Mouse (Mus musculus) ES-E14 (cell line): ENCODE measurements around the gene Pdxp. TPM values are rescaled to one million over a fixed set of nuclear protein-coding genes. Genes with fewer than 3 reads are reported as not detected.
"Not testable (repeated sequence)": the region's sequence is repeated elsewhere in the genome, so short reads cannot be mapped to it uniquely, and the experiment has no call there.

Experiments used
- DNase-seq: peaks from one replicate; pipeline ENCODE4 v3.0.0-alpha.2; 2013; ENCODE audit warnings: low read depth, low spot score
- H3K27ac ChIP-seq: 2 replicates; pipeline ENCODE4 v1.5.1; 2012; ENCODE audit warnings: low read depth, mild to moderate bottlenecking, low read length, moderate library complexity, mixed read lengths; ENCODE audit not compliant: poor library complexity, insufficient read depth, severe bottlenecking
- H3K36me3 ChIP-seq: 2 replicates; pipeline ENCODE4 v1.6.1; 2012; ENCODE audit warnings: mild to moderate bottlenecking, low read length, moderate library complexity, mixed read lengths; ENCODE audit not compliant: control insufficient read depth, poor library complexity, insufficient read depth, severe bottlenecking
- H3K4me1 ChIP-seq, 2 experiments: fragments of 150-350 bp in 1 of 2; sonication (generic) in 1 of 2; 2 replicates each; pipeline ENCODE4 v1.6.1; 2012; ENCODE audit warnings: low read length in 2 of 2, mild to moderate bottlenecking in 1 of 2, mixed read lengths in 1 of 2; ENCODE audit not compliant: control insufficient read depth in 2 of 2, insufficient read depth in 2 of 2, poor library complexity in 1 of 2
- H3K4me3 ChIP-seq, 2 experiments: fragments of 150-350 bp in 1 of 2; sonication (generic) in 1 of 2; 2 replicates each; pipeline ENCODE4 v1.5.1; 2012; ENCODE audit warnings: low read length in 2 of 2, low read depth in 1 of 2, mild to moderate bottlenecking in 1 of 2, mixed read lengths in 1 of 2; ENCODE audit not compliant: insufficient read depth in 1 of 2, poor library complexity in 1 of 2, severe bottlenecking in 1 of 2
- H3K9ac ChIP-seq: 2 replicates; pipeline ENCODE4 v1.6.1; 2012; ENCODE audit warnings: low read depth, mild to moderate bottlenecking, low read length, mixed read lengths; ENCODE audit not compliant: poor library complexity, insufficient read depth, severe bottlenecking
- H3K9me3 ChIP-seq: fragments of 150-350 bp; sonication (generic); 2 replicates; pipeline ENCODE4 v1.6.1; 2012; ENCODE audit warnings: low read depth, mild to moderate bottlenecking, low read length; ENCODE audit not compliant: control insufficient read depth, insufficient read depth
- CHD2 ChIP-seq: IDR thresholded peaks from 2 replicates; pipeline ENCODE4 v1.6.1; 2014; ENCODE audit warnings: mild to moderate bottlenecking, low read depth, low read length, inconsistent platforms
- HCFC1 ChIP-seq: IDR thresholded peaks from 2 replicates; pipeline ENCODE4 v1.6.1; 2012; ENCODE audit warnings: low read length, inconsistent platforms, borderline replicate concordance; ENCODE audit not compliant: insufficient read depth
- MAFK ChIP-seq: IDR thresholded peaks from 2 replicates; pipeline ENCODE4 v1.6.1; 2014; ENCODE audit warnings: mild to moderate bottlenecking, low read depth, low read length, inconsistent platforms; ENCODE audit not compliant: insufficient read depth
- ZC3H11A ChIP-seq: IDR thresholded peaks from 2 replicates; pipeline ENCODE4 v1.6.1; 2012; ENCODE audit warnings: low read depth, mild to moderate bottlenecking, inconsistent platforms, low read length, borderline replicate concordance
- ZNF384 ChIP-seq: IDR thresholded peaks from 2 replicates; pipeline ENCODE4 v1.6.1; 2012; ENCODE audit warnings: low read depth, low read length, inconsistent platforms
- in situ Hi-C, 2 experiments: fragments of 600-800 bp; cut with MboI; formaldehyde crosslinking; loops; one replicate each; pipeline ENCODE4 v1.15.1; 2025; ENCODE audit warnings: low sequenced_read_pairs in 2 of 2, inconsistent platforms in 1 of 2; ENCODE audit not compliant: unreplicated experiment in 2 of 2
- total RNA-seq: library from RNA; depleted of rRNA; stranded (reverse); fragments of 300-350 nt; gene quantifications from 2 replicates; pipeline ENCODE4 v1.2.3, GENCODE M21; 2012

Pdxp gene
- total RNA-seq, 1 experiment = 15.8 TPM

DNA sequence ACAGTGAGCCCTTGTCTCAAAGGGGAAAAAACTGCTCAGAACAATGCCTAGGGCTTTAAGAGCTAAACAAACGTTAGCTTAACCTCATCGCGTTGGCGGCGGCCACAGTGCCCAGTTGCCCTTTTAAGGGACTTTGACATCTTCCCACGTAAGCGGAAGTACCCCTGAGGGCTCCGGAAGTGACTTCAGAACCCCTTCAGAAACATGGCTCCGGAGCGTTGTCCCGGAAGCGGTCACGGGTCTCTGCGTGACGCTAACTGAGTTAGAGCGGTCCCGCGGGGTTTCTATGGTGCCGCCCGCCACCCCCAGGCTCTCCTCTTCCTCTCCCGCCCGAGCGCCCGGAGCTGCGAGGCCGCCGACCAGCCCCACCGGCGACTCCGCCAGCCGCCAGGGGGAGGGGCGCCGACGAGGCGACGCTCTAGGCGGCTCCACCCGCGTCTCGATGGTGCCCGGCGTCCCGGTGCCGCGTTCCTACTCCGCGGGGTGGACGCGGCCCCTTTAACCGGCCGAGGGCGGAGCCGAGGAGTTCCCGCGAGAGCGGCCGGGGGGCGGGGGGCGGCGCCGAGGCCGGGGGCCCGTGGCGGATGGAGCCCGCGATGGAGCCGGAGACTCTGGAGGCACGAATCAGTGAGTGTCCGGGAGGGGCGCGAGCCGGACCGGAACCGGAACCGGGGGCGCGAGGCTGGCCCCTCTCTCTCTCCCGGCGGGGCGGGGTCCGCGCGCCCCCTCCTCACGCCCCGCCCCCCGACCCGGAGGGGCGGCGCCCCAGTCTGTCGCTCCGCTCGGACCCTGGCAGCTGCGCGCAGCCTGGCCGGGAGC is 36.5 kb upstream of the Pdxp start, which contains the start of gene Gga1:
TSS of gene Gga1 (plus strand) at position 200 of the 819 bp plus-strand sequence.
- DNase-seq = peak; percentile 90
- Histone ChIP-seq H3K27ac (peak within 1 kb of the TSS; percentile 98), H3K4me3 (peak within 1 kb of the TSS; percentile 83 to 92), H3K36me3 (peaks cover 12% of the 10 kb centered on the region; the same call in 1 of the 2 replicates), H3K9me3 (no peaks in the 10 kb centered on the region), H3K9ac (peak within 1 kb of the TSS; percentile 95), H3K4me1 (peaks cover 0 to 22% of the 10 kb centered on the region in 2 experiments; a peak in 3 of 4 replicates)
- in situ Hi-C loops = no loop called here
- TF ChIP-seq CHD2 (peak; percentile 88), ZNF384 (no peak), MAFK (no peak), HCFC1 (peak; percentile 52; the same call in 1 of the 2 replicates), ZC3H11A (no peak)

DNA sequence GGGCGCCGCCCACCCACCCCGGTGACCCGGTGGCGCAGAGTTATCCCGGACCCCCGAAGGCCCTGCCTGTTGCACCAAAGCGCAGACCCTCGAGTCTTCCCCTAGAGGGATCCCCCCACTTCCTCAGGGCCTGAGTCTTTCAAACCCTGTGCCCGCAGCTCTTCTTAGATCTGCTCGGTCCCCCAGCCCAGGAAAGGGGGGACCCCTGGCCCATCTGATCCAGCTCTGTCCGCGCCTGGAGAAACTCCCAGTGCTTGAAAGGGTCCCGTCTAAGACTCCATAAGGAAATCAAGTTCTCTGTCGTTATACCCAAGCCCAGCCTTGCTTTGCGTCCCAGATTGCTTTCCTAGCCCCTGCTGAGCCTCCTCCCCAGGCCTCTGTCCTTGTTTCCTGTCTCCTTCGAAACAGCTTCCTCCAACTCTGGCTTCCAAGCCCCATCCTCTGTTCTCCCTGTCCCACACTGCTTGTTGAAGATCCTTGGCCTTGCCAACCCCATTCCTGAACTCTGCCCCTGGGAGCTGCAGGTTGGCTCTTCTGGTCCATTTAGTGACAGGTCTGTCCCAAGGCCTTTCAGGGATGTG is 35.8 kb upstream of the Pdxp start:
- peak overlapping the region; percentile 83 to 92 for H3K4me3 ChIP-seq
- peaks cover 0 to 20% of the 10 kb centered on the region in 2 experiments; a peak in 3 of 4 replicates for H3K4me1 ChIP-seq
- TF ChIP-seq CHD2 (no peak), ZNF384 (no peak), ZC3H11A (no peak), MAFK (no peak), HCFC1 (no peak)
- no peaks in the 10 kb centered on the region for H3K9me3 ChIP-seq
- peak overlapping the region; percentile 95 for H3K9ac ChIP-seq
- in situ Hi-C loops = no loop called here
- peaks cover 17% of the 10 kb centered on the region; the same call in 1 of the 2 replicates for H3K36me3 ChIP-seq
- no peak for DNase-seq
- peak overlapping the region; percentile 98 for H3K27ac ChIP-seq

DNA sequence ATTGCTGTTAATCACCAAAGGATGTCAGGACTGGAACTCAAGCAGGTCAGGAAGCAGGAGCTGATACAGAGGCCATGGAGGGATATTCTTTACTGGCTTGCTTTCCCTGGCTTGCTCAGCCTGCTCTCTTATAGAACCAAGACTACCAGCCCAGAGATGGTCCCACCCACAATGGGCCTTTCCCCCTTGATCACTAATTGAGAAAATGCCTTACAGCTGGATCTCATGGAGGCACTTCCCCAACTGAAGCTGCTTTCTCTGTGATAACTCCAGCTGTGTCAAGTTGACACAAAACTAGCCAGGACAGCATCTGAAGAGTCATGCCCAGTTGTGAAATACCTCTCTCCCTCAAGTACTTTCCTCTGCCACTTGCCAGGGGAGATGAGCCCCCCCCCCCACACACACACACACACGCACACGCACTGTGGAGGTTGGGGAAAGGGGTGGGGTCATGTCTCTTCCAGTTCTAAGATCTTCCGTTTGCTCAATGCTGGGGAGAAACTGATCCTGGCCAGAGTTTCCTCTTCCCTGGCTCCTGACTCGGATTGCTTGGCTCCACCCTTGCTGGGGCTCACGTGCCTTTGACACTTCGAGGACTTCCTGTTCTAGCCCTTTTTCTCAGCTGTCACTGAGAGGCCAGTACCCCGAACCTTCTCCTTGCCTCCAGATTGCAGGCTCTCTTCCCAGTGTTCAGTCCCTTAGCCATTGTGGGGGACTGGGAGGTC is 34.8 kb upstream of the Pdxp start:
- H3K27ac ChIP-seq = not testable (repeated sequence)

DNA sequence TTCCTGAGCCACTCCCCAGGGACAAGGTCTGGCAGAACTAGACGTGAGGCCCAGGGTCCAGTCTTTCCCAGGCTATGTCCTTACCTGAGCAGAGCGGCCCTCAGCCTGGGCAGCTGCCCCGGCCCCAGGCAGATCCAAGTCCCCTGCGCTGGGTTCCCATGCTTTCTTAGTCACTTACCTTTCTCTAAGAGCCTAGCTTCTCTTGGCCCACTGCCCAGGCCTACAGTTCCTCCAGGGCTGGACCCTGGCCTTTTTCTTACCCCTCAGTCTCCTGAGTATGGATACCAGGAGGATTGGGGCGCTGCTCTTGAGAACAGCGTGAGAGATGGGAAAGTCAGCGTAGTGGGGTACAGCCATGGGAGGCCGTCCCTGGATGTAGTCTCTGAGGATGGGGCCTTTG is 33.3 kb upstream of the Pdxp start:
- in situ Hi-C loops = no loop called here
- Histone ChIP-seq H3K27ac (no peak overlapping the region), H3K36me3 (peaks cover 33% of the 10 kb centered on the region; the same call in 1 of the 2 replicates), H3K4me3 (no peak overlapping the region), H3K4me1 (peaks cover 0 to 9% of the 10 kb centered on the region in 2 experiments; a peak in 2 of 4 replicates), H3K9ac (no peak overlapping the region), H3K9me3 (no peaks in the 10 kb centered on the region)
- TF ChIP-seq ZC3H11A (no peak), HCFC1 (no peak), ZNF384 (no peak), MAFK (no peak), CHD2 (no peak)
- DNase-seq = no peak

More for the DNA sequence above, 34.8 kb upstream of the Pdxp start:
- H3K36me3 ChIP-seq = peaks cover 23% of the 10 kb centered on the region; the same call in 1 of the 2 replicates
- in situ Hi-C loops, H3K9ac ChIP-seq, H3K4me3 ChIP-seq, H3K9me3 ChIP-seq, DNase-seq: not testable (repeated sequence)
- H3K4me1 ChIP-seq = peaks cover 0 to 17% of the 10 kb centered on the region in 2 experiments; a peak in 2 of 4 replicates
